Mouse (Mus musculus): ENCODE measurements around the gene Slc25a1.

DNA sequence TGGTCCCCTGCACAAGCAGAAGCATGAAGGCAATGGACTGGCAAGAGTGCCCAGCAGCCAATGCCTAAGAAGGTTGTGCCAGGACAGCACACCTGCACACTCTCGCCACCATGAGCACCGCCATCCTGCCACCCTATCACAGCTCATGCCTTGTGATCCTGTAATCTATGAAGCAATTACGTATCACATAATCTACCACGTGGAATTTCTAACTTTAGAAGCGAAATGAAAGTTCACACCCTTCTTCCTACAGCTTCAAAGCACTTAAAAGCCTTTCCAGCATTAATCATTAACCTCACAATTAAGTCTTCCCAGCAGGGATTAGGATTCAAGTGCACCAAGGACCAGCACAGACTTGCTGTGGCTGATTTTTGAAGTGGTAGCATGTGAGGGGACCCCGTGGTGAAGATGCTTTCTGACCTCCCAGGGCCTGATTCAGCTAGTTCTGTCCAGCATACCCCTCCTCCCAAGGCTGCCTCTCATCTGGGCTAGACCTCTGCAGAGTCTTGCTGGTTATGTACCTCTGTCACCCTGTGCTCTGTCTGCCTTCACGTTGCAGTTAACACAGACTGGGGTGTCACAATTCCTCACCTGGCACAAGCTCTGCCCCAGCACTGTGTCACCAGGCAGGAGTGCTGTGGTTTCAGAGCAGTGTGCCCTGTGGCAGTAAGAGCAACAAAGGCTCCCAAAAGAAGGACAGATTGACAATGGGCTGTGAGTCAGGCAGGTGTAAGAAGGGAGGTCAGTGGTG lies 17.2 kb upstream of the Slc25a1 start:
- TF ChIP-seq EP300 (IDR thresholded peaks at IDR 0.05; ENCODE audit: low read depth) (no peak), CTCF (IDR thresholded peaks at IDR 0.05; ENCODE audit: low read depth) (no peak)
